Mouse (Mus musculus) testis, adult 10 weeks (tissue): ENCODE data around the gene Zscan25. TPM values are rescaled to one million over a fixed set of nuclear protein-coding genes. Genes with fewer than 3 reads are reported as not detected.

ENCODE experiments used
- polyA plus RNA-seq: library from polyadenylated mRNA; stranded (reverse); fragments of 350-450 nt; fragmentation: Illumina TruSeq; extraction: RNeasy Lipid Tissue Mini Kit (QIAGEN cat#74804); gene quantifications from one replicate; pipeline ENCODE4 v1.2.3, GENCODE M21; 2014; ENCODE audit warnings: low read depth, low replicate concordance

Zscan25 gene
- 0.11 TPM for polyA plus RNA-seq

GRCm38 (mm10) chr5:145280371-145281143 lies at the start of gene Zscan25:
Gene Zscan25 (plus strand): TSS chr5:145280500.

GRCm38 (mm10) chr5:145231367-145231871 lies 48.9 kb upstream of the Zscan25 start, which contains the start of gene Zfp655:
Gene Zfp655 (plus strand): TSS chr5:145231715.

Other genes with a start within 250 kb of the Zscan25 start
- gene Gm4871, start 247.7 kb upstream of the Zscan25 start, polyA plus RNA-seq: 52.5 TPM
- gene 1700018F24Rik, start 237.5 kb upstream of the Zscan25 start, polyA plus RNA-seq: 98.7 TPM
- 33.9 TPM for gene Arpc1a, start 196.7 kb upstream of the Zscan25 start, polyA plus RNA-seq
- gene Kpna7, start 196.5 kb upstream of the Zscan25 start, polyA plus RNA-seq: 0.15 TPM
- gene Arpc1b, start 166.3 kb upstream of the Zscan25 start, polyA plus RNA-seq: 6.2 TPM
- gene Pdap1, start 140.3 kb upstream of the Zscan25 start, polyA plus RNA-seq: 46.0 TPM
- gene Bud31, start 140.1 kb upstream of the Zscan25 start, polyA plus RNA-seq: 259 TPM
- 1.6 TPM for gene Ptcd1, start 113.4 kb upstream of the Zscan25 start, polyA plus RNA-seq
- gene Cpsf4, start 113.3 kb upstream of the Zscan25 start, polyA plus RNA-seq: 3.9 TPM
- gene Atp5j2, start 88.4 kb upstream of the Zscan25 start, polyA plus RNA-seq: 12.5 TPM
- gene Zkscan14, start 78.6 kb upstream of the Zscan25 start, polyA plus RNA-seq: 2.4 TPM
- 11.5 TPM for gene Zkscan5, start 75.9 kb upstream of the Zscan25 start, polyA plus RNA-seq
- 31.9 TPM for gene Zfp655, start 48.8 kb upstream of the Zscan25 start, polyA plus RNA-seq
- 0.60 TPM for gene Cyp3a57, start 64.8 kb downstream of the Zscan25 start, polyA plus RNA-seq
- not detected for gene Cyp3a16, start 189.2 kb downstream of the Zscan25 start, polyA plus RNA-seq